ENCODE assay signal across 8 mouse cellular contexts in the genomic region with DNA sequence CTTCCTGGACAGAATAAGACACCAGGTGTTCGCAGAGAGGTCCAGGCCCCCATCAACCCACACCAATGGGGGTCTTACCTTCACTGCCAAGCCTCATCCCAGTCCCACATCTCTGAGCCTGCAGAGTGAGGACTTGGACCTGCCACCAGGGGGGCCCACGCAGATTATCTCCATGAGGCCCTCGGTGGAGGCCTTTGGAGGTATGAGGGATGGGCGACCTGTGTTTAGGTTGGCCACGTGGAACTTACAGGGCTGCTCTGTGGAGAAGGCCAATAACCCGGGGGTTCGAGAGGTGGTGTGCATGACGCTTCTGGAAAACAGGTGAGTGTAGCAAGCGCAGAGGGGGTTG. TPM values are rescaled to one million over a fixed set of nuclear protein-coding genes. Genes with fewer than 3 reads are reported as not detected.
DNase-seq lines count a peak whose midpoint lies in the region; ATAC-seq and TF ChIP-seq lines count a peak whose summit lies in the region.

No protein-coding gene starts in this region.

- peak overlapping the region; percentile 82 for H3K4me2 ChIP-seq in forebrain, postnatal 0 days (ENCODE audit: low read depth)
- peak overlapping the region; percentile 81 for H3K4me2 ChIP-seq in liver, postnatal 0 days (ENCODE audit: low read depth, low read length)

- no peaks in the 10 kb centered on the region for H3K27me3 ChIP-seq in forebrain, postnatal 0 days (ENCODE audit: insufficient read depth, low read length)
- H3K27me3 ChIP-seq in liver, postnatal 0 days (ENCODE audit: insufficient read depth, low read length) = no peaks in the 10 kb centered on the region

- no peaks in the 10 kb centered on the region for H3K36me3 ChIP-seq in forebrain, postnatal 0 days (ENCODE audit: insufficient read depth)
- no peaks in the 10 kb centered on the region for H3K36me3 ChIP-seq in liver, postnatal 0 days (replicated peaks; ENCODE audit: insufficient read depth, low read length)

- H3K27ac ChIP-seq in forebrain, postnatal 0 days (ENCODE audit: low read depth, low read length) = no peak overlapping the region
- no peak overlapping the region for H3K27ac ChIP-seq in liver, postnatal 0 days (ENCODE audit: low read depth)

- H3K4me1 ChIP-seq in forebrain, postnatal 0 days (ENCODE audit: insufficient read depth) = 0 out of 2 replicates have a peak, but pooled peaks cover 10% of the 10 kb centered on the region
- H3K4me1 ChIP-seq in liver, postnatal 0 days (ENCODE audit: insufficient read depth) = peaks cover 58% of the 10 kb centered on the region

- ATAC-seq in forebrain, postnatal 0 days = no peak
- ATAC-seq in liver, postnatal 0 days = no peak

- DNase-seq in heart, adult 11 months = peak; percentile 95
- DNase-seq in heart, adult 9 months (ENCODE audit: low spot score in 2 of 2) = no peak
- peak; percentile 4 to 10 for DNase-seq in B cell, adult 2 months
- DNase-seq in forebrain, postnatal 0 days = no peak
- no peak for DNase-seq in liver, postnatal 0 days
- no peak for DNase-seq in right cerebral cortex, postnatal 4 days
- no peak for DNase-seq in right cerebral cortex, adult 18-20 months
- no peak for DNase-seq in kidney, postnatal 25 days

- TF ChIP-seq EP300 in liver, postnatal 0 days (IDR thresholded peaks at IDR 0.05; ENCODE audit: low read depth) = no peak

- H3K4me3 ChIP-seq in forebrain, postnatal 0 days (ENCODE audit: low read depth, low read length) = peak overlapping the region; percentile 60
- peak overlapping the region; percentile 57; the same call in 1 of the 2 replicates for H3K4me3 ChIP-seq in liver, postnatal 0 days (ENCODE audit: low read depth, low read length)

- TF ChIP-seq CTCF in forebrain, postnatal 0 days (IDR thresholded peaks at IDR 0.05; ENCODE audit: low read depth) = no peak; the same call in 1 of the 2 replicates
- peak; percentile 42 for TF ChIP-seq CTCF in liver, postnatal 0 days (IDR thresholded peaks at IDR 0.05; ENCODE audit: low read depth)

- 88% methylated on average over 9 of the region's 9 CpGs for WGBS in forebrain, postnatal 0 days
- WGBS in liver, postnatal 0 days (ENCODE audit: insufficient replicate concordance) = 68% methylated on average over 9 of the region's 9 CpGs

- no peak overlapping the region for H3K9ac ChIP-seq in forebrain, postnatal 0 days
- no peak overlapping the region; the same call in 1 of the 2 replicates for H3K9ac ChIP-seq in liver, postnatal 0 days (replicated peaks)

- H3K9me3 ChIP-seq in forebrain, postnatal 0 days (ENCODE audit: low read length) = no peaks in the 10 kb centered on the region
- H3K9me3 ChIP-seq in liver, postnatal 0 days (ENCODE audit: low read length) = no peaks in the 10 kb centered on the region

RNA-seq across cellular contexts. Expression of a gene that starts 1.6 kb away (rescaled TPM):
- total RNA-seq in forebrain, postnatal 0 days (2014; rRNA removed) = 16.3 and 16.5 TPM in 2 replicates
- 14.8 and 16.8 TPM in 2 replicates for polyA plus RNA-seq in forebrain, postnatal 0 days (2015; fragmentation: Nextera tagmentation; extraction: Ambion mirVana)
- polyA plus RNA-seq in liver, postnatal 0 days (2015; fragmentation: Nextera tagmentation; extraction: Ambion mirVana) = 7.6 and 7.8 TPM in 2 replicates

Comparison
In these comparisons a context has a peak if more than half of its experiments do, and no peak if none do; other contexts are left out.
1. DNase-seq: peak in heart, adult 11 months (single experiment) and B cell, adult 2 months (2 of 2); none in heart, adult 9 months (0 of 2), forebrain, postnatal 0 days (single experiment), liver, postnatal 0 days (single experiment), right cerebral cortex, postnatal 4 days (single experiment), right cerebral cortex, adult 18-20 months (single experiment) and kidney, postnatal 25 days (0 of 2).